Mouse (Mus musculus) testis, postnatal 10 days (tissue): Measurements from ENCODE around the gene Nfatc2.

Source experiments
- DNase-seq: peaks from one replicate; pipeline ENCODE4 v3.0.0; 2021; ENCODE audit warnings: low spot score

Nfatc2 gene

GRCm38 (mm10) chr2:168578132-168578531 is 23.3 kb downstream of the Nfatc2 start:
- no peak for DNase-seq

- no peak for DNase-seq
Observed at GRCm38 (mm10) chr2:168577381-168577780, 24.1 kb downstream of the Nfatc2 start.

- DNase-seq, result no peak
Observed at GRCm38 (mm10) chr2:168575834-168576233, 25.6 kb downstream of the Nfatc2 start.

GRCm38 (mm10) chr2:168574934-168575333 is 26.5 kb downstream of the Nfatc2 start:
- no peak for DNase-seq

GRCm38 (mm10) chr2:168573866-168574265 is 27.6 kb downstream of the Nfatc2 start:
- no peak for DNase-seq

GRCm38 (mm10) chr2:168571241-168571640 is 30.2 kb downstream of the Nfatc2 start:
- no peak for DNase-seq

- DNase-seq, result no peak
Observed at GRCm38 (mm10) chr2:168565538-168566253, 35.8 kb downstream of the Nfatc2 start.

GRCm38 (mm10) chr2:168563184-168563583 is 38.3 kb downstream of the Nfatc2 start:
- no peak for DNase-seq

- DNase-seq, result no peak
Observed at GRCm38 (mm10) chr2:168557035-168557434, 44.4 kb downstream of the Nfatc2 start.

GRCm38 (mm10) chr2:168555897-168556670 is 45.4 kb downstream of the Nfatc2 start:
- no peak for DNase-seq

GRCm38 (mm10) chr2:168553541-168553961 is 47.9 kb downstream of the Nfatc2 start:
- DNase-seq, result no peak

- DNase-seq, result no peak
Observed at GRCm38 (mm10) chr2:168552405-168552804, 49.1 kb downstream of the Nfatc2 start.

GRCm38 (mm10) chr2:168551218-168551617 is 50.2 kb downstream of the Nfatc2 start:
- DNase-seq, result no peak

GRCm38 (mm10) chr2:168549326-168549725 is 52.1 kb downstream of the Nfatc2 start:
- no peak for DNase-seq

- no peak for DNase-seq
Observed at GRCm38 (mm10) chr2:168548008-168548407, 53.4 kb downstream of the Nfatc2 start.

GRCm38 (mm10) chr2:168545901-168546557 is 55.4 kb downstream of the Nfatc2 start:
- no peak for DNase-seq

- DNase-seq, result peak; percentile 78
Observed at GRCm38 (mm10) chr2:168544102-168544501, 57.4 kb downstream of the Nfatc2 start.

GRCm38 (mm10) chr2:168543026-168543425 is 58.4 kb downstream of the Nfatc2 start:
- no peak for DNase-seq

GRCm38 (mm10) chr2:168541223-168541622 is 60.2 kb downstream of the Nfatc2 start:
- no peak for DNase-seq

GRCm38 (mm10) chr2:168539594-168540222 is 61.7 kb downstream of the Nfatc2 start:
- DNase-seq, result no peak

GRCm38 (mm10) chr2:168539026-168539425 is 62.4 kb downstream of the Nfatc2 start:
- DNase-seq, result no peak
